Mouse (Mus musculus) kidney, embryonic 14.5 days (tissue): ENCODE data around the gene Gpr84. TPM values are rescaled to one million over a fixed set of nuclear protein-coding genes. Genes with fewer than 3 reads are reported as not detected.

Experiments used
- ATAC-seq: fragments of 200-750 bp; cut with Nextera tagmentation; 2 replicates; pipeline ENCODE4 v1.8.0; 2017; ENCODE audit warnings: moderate number of reproducible peaks, mild to moderate bottlenecking, moderate TSS enrichment, moderate library complexity; ENCODE audit not compliant: low FRiP score, low TSS enrichment
- H3K27ac ChIP-seq: fragments of 300-500 bp; sonication (generic); 2 replicates; pipeline ENCODE4 v1.5.1; 2014; ENCODE audit warnings: low read depth, mild to moderate bottlenecking, low read length, moderate library complexity, mixed read lengths
- H3K27me3 ChIP-seq: fragments of 300-500 bp; sonication (generic); 2 replicates; pipeline ENCODE4 v1.6.1; 2014; ENCODE audit warnings: mild to moderate bottlenecking, low read length; ENCODE audit not compliant: control insufficient read depth, insufficient read depth
- H3K36me3 ChIP-seq: fragments of 300-500 bp; sonication (generic); 2 replicates; pipeline ENCODE4 v1.6.1; 2014; ENCODE audit warnings: low read length, mixed read lengths; ENCODE audit not compliant: control insufficient read depth, insufficient read depth
- H3K4me1 ChIP-seq: fragments of 300-500 bp; sonication (generic); 2 replicates; pipeline ENCODE4 v1.6.1; 2014; ENCODE audit warnings: low read length, mixed read lengths; ENCODE audit not compliant: control insufficient read depth, insufficient read depth
- H3K4me2 ChIP-seq: fragments of 300-500 bp; sonication (generic); replicated peaks from 2 replicates; pipeline ENCODE4 v1.6.1; 2014; ENCODE audit warnings: low read depth, mild to moderate bottlenecking, low read length
- H3K4me3 ChIP-seq: fragments of 300-500 bp; sonication (generic); 2 replicates; pipeline ENCODE4 v1.5.1; 2014; ENCODE audit warnings: mild to moderate bottlenecking, low read length
- H3K9ac ChIP-seq: fragments of 300-500 bp; sonication (generic); 2 replicates; pipeline ENCODE4 v1.6.1; 2014; ENCODE audit warnings: low read depth, mild to moderate bottlenecking, low read length, moderate library complexity
- H3K9me3 ChIP-seq: fragments of 300-500 bp; sonication (generic); 2 replicates; pipeline ENCODE4 v1.6.1; 2016; ENCODE audit warnings: low read length; ENCODE audit not compliant: control insufficient read depth
- WGBS: fragments of 180-500 bp; shearing (Covaris S2); extraction: QIAGEN DNeasy Blood & Tissue Kit; methylation state at CpG from one replicate; pipeline ENCODE4 v1.1.7; 2014; 5-methylcytosine and 5-hydroxymethylcytosine counted together
- polyA plus RNA-seq: library from polyadenylated mRNA; unstranded; fragments of >200 nt; fragmentation: Nextera tagmentation; extraction: Ambion mirVana; gene quantifications from 2 replicates; pipeline ENCODE4 v1.2.1, GENCODE M21; 2014

Gene Gpr84
- polyA plus RNA-seq, 1 experiment from 2014 or later: 0.69 TPM

GRCm38 (mm10) chr15:103305792-103306645, 4.4 kb downstream of the Gpr84 start:
- peaks cover 79% of the 10 kb centered on the region for H3K4me1 ChIP-seq
- no peaks in the 10 kb centered on the region for H3K27me3 ChIP-seq
- H3K36me3 ChIP-seq: no peaks in the 10 kb centered on the region
- H3K4me2 ChIP-seq: peak overlapping the region; percentile 70
- H3K9me3 ChIP-seq: no peaks in the 10 kb centered on the region
- H3K9ac ChIP-seq: peak overlapping the region; percentile 72
- H3K4me3 ChIP-seq: peak overlapping the region; percentile 40
- WGBS: 11% methylated on average over 8 of the region's 8 CpGs
- H3K27ac ChIP-seq: peak overlapping the region; percentile 98
- ATAC-seq: no peak

- no peaks in the 10 kb centered on the region for H3K36me3 ChIP-seq
- H3K9ac ChIP-seq: peak overlapping the region; percentile 72
- peak; percentile 91 for ATAC-seq
- H3K4me2 ChIP-seq: peak overlapping the region; percentile 70
- peak overlapping the region; percentile 98 for H3K27ac ChIP-seq
- H3K4me3 ChIP-seq: peak overlapping the region; percentile 40
- under 1% methylated on average over 70 of the region's 71 CpGs for WGBS
- no peaks in the 10 kb centered on the region for H3K27me3 ChIP-seq
- H3K9me3 ChIP-seq: no peaks in the 10 kb centered on the region
- H3K4me1 ChIP-seq: peaks cover 82% of the 10 kb centered on the region
Measured at GRCm38 (mm10) chr15:103305070-103305678, 5.2 kb downstream of the Gpr84 start.

- peak overlapping the region; percentile 40 for H3K4me3 ChIP-seq
- H3K36me3 ChIP-seq: no peaks in the 10 kb centered on the region; the same call in 1 of the 2 replicates
- peak overlapping the region; percentile 70 for H3K4me2 ChIP-seq
- WGBS: under 1% methylated on average over 9 of the region's 9 CpGs
- peaks cover 84% of the 10 kb centered on the region for H3K4me1 ChIP-seq
- peak overlapping the region; percentile 68 for H3K9ac ChIP-seq
- no peaks in the 10 kb centered on the region for H3K27me3 ChIP-seq
- no peak; the same call in 1 of the 2 replicates for ATAC-seq
- H3K9me3 ChIP-seq: no peaks in the 10 kb centered on the region
- peak overlapping the region; percentile 98 for H3K27ac ChIP-seq
Measured at GRCm38 (mm10) chr15:103304616-103304969, 5.8 kb downstream of the Gpr84 start.

GRCm38 (mm10) chr15:103303916-103304615, 6.3 kb downstream of the Gpr84 start:
- H3K4me3 ChIP-seq: peak overlapping the region; percentile 40
- no peaks in the 10 kb centered on the region for H3K27me3 ChIP-seq
- 4% methylated on average over 8 of the region's 8 CpGs for WGBS
- H3K4me1 ChIP-seq: peaks cover 84% of the 10 kb centered on the region
- ATAC-seq: peak; percentile 21; the same call in 1 of the 2 replicates
- peak overlapping the region; percentile 70 for H3K4me2 ChIP-seq
- H3K27ac ChIP-seq: peak overlapping the region; percentile 98
- H3K9me3 ChIP-seq: no peaks in the 10 kb centered on the region
- H3K9ac ChIP-seq: peak overlapping the region; percentile 68
- H3K36me3 ChIP-seq: peaks cover 4% of the 10 kb centered on the region; the same call in 1 of the 2 replicates

- no peaks in the 10 kb centered on the region for H3K27me3 ChIP-seq
- 0 out of 2 replicates have a peak overlapping the region, but pooled peaks have one; percentile 14 for H3K9ac ChIP-seq
- 14% methylated on average over 6 of the region's 6 CpGs for WGBS
- peaks cover 14% of the 10 kb centered on the region; the same call in 1 of the 2 replicates for H3K36me3 ChIP-seq
- H3K4me1 ChIP-seq: peaks cover 84% of the 10 kb centered on the region
- H3K9me3 ChIP-seq: no peaks in the 10 kb centered on the region
- no peak overlapping the region for H3K4me3 ChIP-seq
- ATAC-seq: no peak
- H3K4me2 ChIP-seq: peak overlapping the region; percentile 11; the same call in 1 of the 2 replicates
- peak overlapping the region; percentile 98 for H3K27ac ChIP-seq
Measured at GRCm38 (mm10) chr15:103302341-103303021, 7.9 kb downstream of the Gpr84 start.

GRCm38 (mm10) chr15:103301547-103302340, 8.7 kb downstream of the Gpr84 start:
- Histone ChIP-seq H3K36me3 (peaks cover 20% of the 10 kb centered on the region), H3K9me3 (no peaks in the 10 kb centered on the region), H3K27ac (peak overlapping the region; percentile 98), H3K4me2 (peak overlapping the region; percentile 6; the same call in 1 of the 2 replicates), H3K27me3 (no peaks in the 10 kb centered on the region), H3K4me1 (peaks cover 82% of the 10 kb centered on the region), H3K4me3 (no peak overlapping the region), H3K9ac (peak overlapping the region; percentile 14; the same call in 1 of the 2 replicates)
- ATAC-seq: no peak
- 11% methylated on average over 5 of the region's 5 CpGs for WGBS

GRCm38 (mm10) chr15:103301046-103301445, 9.4 kb downstream of the Gpr84 start:
- peak overlapping the region; percentile 98 for H3K27ac ChIP-seq
- no peaks in the 10 kb centered on the region for H3K27me3 ChIP-seq
- no peaks in the 10 kb centered on the region for H3K9me3 ChIP-seq
- 13% methylated on average over 2 of the region's 2 CpGs for WGBS
- no peak for ATAC-seq
- H3K4me3 ChIP-seq: no peak overlapping the region
- H3K36me3 ChIP-seq: peaks cover 20% of the 10 kb centered on the region
- no peak overlapping the region; the same call in 1 of the 2 replicates for H3K4me2 ChIP-seq
- H3K9ac ChIP-seq: peak overlapping the region; percentile 23; the same call in 1 of the 2 replicates
- peaks cover 82% of the 10 kb centered on the region for H3K4me1 ChIP-seq

- Histone ChIP-seq H3K4me2 (peak overlapping the region; percentile 30; the same call in 1 of the 2 replicates), H3K36me3 (peaks cover 20% of the 10 kb centered on the region), H3K27ac (peak overlapping the region; percentile 98), H3K4me1 (peaks cover 82% of the 10 kb centered on the region), H3K27me3 (no peaks in the 10 kb centered on the region), H3K9me3 (no peaks in the 10 kb centered on the region), H3K4me3 (no peak overlapping the region), H3K9ac (peak overlapping the region; percentile 23; the same call in 1 of the 2 replicates)
- ATAC-seq: no peak
- WGBS: 3% methylated on average over 2 of the region's 2 CpGs
Measured at GRCm38 (mm10) chr15:103300560-103300959, 9.9 kb downstream of the Gpr84 start.
